Mouse (Mus musculus) Patski (cell line): Measurements from ENCODE around the gene Pml. TPM values are rescaled to one million over a fixed set of nuclear protein-coding genes. Genes with fewer than 3 reads are reported as not detected.

Experiments
- ATAC-seq: fragments of 100-300 bp; one replicate; pipeline ENCODE4 v1.8.0; 2021
- CTCF ChIA-PET: fragments of 350-600 bp; sonication (Branson Sonifier 250); formaldehyde crosslinking; loops from one replicate; lab custom pipeline; 2022; ENCODE audit warnings: inconsistent platforms; lab: Charles Lee
- POLR2A ChIA-PET: fragments of 350-600 bp; sonication (Branson Sonifier 250); formaldehyde crosslinking; loops from one replicate; lab custom pipeline; 2022; ENCODE audit warnings: antibody characterized with exemption, inconsistent platforms; lab: Charles Lee
- DNase-seq: peaks from one replicate; pipeline ENCODE4 v3.0.0-alpha.2; 2011; ENCODE audit warnings: low read depth, low spot score
- H3K27me3 ChIP-seq: fragments of 371-371 bp; one replicate; pipeline ENCODE4 v1.5.1; 2021
- CTCF ChIP-seq: fragments of 100-300 bp; IDR thresholded peaks from one replicate; pipeline ENCODE4 v1.5.1; 2021
- in situ Hi-C: fragments of 300-500 bp; cut with MboI; formaldehyde crosslinking; loops from 3 replicates; pipeline ENCODE4 v1.11.1; 2018; ENCODE audit warnings: low pct_unique_long_range_greater_than_20kb, mixed read lengths
- polyA plus RNA-seq: library from polyadenylated mRNA; unstranded; gene quantifications from one replicate; pipeline ENCODE4 v1.2.3, GENCODE M21; 2021

The Pml gene
- polyA plus RNA-seq, 1 experiment from 2014 or later = 37.8 TPM

DNA sequence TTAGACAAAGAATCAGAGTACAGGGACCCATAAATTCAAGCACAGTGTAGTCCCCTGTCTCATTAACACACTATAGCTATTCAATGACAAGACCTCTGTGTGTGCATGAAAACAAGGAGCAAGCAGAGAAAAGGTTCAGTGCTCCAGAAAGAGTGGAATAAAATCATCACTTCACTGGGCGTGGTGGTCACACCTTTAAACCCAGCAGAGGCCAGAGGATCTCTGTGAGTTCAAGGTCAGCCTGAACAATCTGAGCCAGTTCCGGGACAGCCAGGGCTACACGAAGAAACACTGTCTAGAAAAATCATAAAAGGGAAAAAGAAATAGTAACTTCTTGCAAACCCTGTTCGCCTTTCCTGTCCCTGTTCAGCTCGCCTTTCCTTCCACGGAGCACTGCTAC, 5.9 kb downstream of the Pml start:
- H3K27me3 ChIP-seq = no peaks in the 10 kb centered on the region
- in situ Hi-C loops = no loop called here
- ChIA-PET CTCF (interaction anchor here (1.1 to 1.4 kb wide), 4 partner anchors 9 to 205 kb away, joined by 3 to 5 read pairs (median 4); partner anchors contain the start of gene Stoml1), POLR2A (interaction anchor here (1.2 kb wide), 1 partner anchor 48 kb away, joined by 3 read pairs; no protein-coding TSS in a partner anchor)
- ATAC-seq (no peak), DNase-seq (no peak)
- no peak for TF ChIP-seq CTCF

DNA sequence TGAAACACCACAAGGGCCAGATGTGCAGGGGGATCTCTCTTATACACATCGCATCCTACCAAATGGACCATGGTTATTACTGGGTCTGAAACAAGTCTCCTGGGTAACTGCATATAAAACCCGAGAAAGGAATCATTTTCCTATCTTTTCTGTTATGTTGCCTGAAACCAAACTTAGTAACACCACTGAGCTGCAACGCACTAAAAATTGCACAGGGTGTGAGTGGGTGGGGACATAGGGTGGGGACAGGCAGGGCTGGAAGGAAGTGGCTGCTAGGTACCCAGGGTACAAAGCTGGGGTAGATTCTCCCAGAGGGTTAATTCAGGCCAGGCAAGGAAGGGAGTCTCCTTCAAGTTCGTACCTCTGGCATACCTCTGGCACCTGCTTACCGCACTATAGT, 6.9 kb downstream of the Pml start:
- ATAC-seq = no peak
- in situ Hi-C loops = no loop called here
- no peak for TF ChIP-seq CTCF

DNA sequence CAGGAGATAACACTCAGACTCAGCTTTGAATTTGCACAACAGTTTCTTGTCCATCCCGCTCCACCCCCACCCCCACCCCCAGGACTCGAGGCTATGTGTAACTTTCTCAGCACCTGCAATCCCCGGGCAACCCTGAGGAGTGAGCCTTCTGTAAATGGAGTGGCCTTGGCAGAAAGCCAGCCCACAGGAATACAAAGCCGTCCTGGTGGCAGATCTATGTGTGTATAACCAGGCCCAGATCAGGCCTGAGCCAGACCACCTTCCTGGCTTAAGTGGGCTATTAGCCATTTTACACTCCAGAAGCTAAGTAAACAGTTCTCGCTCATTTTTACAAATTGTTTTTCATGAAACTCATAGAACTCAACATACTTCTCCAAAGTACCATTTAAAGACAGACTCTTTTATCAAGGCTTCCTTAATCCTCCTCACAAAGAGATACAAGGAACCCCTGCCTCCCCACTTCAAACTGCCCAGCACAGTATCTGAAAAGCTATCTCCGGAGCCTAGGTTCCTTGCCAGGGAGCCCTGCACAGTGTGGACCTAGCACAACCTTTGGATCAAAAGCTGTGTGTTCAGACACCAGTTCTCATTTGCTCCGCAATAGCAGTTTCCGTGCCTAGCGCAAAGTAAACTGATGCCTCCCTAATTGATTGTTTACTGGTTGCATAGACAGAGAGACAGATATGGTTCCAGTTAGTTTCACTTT, 7.7 kb downstream of the Pml start:
- H3K27me3 ChIP-seq = no peaks in the 10 kb centered on the region
- ATAC-seq = no peak
- ChIA-PET POLR2A (no interaction called here), CTCF (interaction anchor here (0.7 to 1.5 kb wide), 7 partner anchors 10 to 41 kb away, joined by 3 to 6 read pairs (median 3); partner anchors contain the start of gene Stoml1)
- TF ChIP-seq CTCF = no peak
- no peak for DNase-seq
- in situ Hi-C loops = no loop called here

More for the DNA sequence above, 6.9 kb downstream of the Pml start:
- no peaks in the 10 kb centered on the region for H3K27me3 ChIP-seq
- ChIA-PET POLR2A (interaction anchor here (1.2 kb wide), 1 partner anchor 49 kb away, joined by 3 read pairs; no protein-coding TSS in a partner anchor), CTCF (interaction anchor here (0.7 to 1.5 kb wide), 5 partner anchors 10 to 38 kb away, joined by 3 to 6 read pairs (median 3); partner anchors contain the start of gene Stoml1)
- no peak for DNase-seq

DNA sequence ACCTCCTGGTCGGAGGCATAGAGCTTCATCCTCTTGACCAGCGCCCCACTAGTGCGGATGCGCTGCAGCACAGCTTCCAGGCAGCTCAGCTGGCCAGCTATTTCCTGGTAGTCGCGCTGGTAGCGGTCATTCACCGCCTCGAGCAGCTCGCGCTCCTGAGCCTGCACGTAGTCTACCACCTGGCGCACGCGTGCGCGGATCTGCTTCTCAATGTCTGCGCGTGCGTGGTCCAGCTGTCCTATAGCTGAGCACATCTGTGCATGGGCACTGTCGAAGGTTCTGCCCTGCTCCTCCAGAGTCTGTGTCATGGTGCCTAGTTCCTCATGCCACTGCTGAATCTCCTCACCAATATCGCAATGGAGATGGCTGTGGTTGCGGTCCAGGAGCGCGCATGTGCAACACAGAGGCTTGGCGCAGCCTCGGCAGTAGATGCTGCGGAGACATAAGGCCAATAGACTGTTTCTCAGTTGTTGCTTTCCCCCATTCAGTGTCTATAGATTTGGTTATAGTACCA, 15.0 kb downstream of the Pml start:
- in situ Hi-C loops = no loop called here
- ChIA-PET CTCF (interaction anchor here (0.8 to 1.8 kb wide), 3 partner anchors 9 to 15 kb away, joined by 3 to 6 read pairs (median 4); partner anchors contain the start of gene Pml), POLR2A (no interaction called here)
- TF ChIP-seq CTCF = no peak
- ATAC-seq (no peak), DNase-seq (no peak)
- no peaks in the 10 kb centered on the region for H3K27me3 ChIP-seq

DNA sequence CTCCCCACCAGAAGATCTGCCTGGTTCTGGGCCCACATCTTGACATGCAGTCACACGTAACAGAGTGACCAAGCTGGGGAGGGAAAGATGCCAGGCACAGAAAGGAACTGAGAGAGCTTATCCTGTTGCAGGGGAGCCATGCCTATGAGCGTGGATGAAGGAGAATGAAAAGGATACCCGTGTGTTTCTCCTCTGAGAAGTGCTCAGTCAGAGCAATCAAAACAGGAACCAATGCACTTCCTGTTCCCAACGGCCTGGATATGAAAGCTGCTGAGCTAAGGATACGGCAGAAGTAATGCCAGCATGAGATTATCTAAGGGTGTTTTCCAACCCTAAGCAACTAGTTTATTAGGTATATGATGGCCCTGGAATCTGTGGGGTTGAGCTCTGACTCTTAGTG, 17.2 kb downstream of the Pml start:
- ATAC-seq (no peak), DNase-seq (no peak)
- POLR2A ChIA-PET = no interaction called here
- no peaks in the 10 kb centered on the region for H3K27me3 ChIP-seq
- in situ Hi-C loops = no loop called here
- TF ChIP-seq CTCF = no peak
- CTCF ChIA-PET = interaction anchor here (1.5 to 2.3 kb wide), 3 partner anchors 11 to 21 kb away, joined by 3 to 7 read pairs (median 5); partner anchors contain the start of gene Stoml1

DNA sequence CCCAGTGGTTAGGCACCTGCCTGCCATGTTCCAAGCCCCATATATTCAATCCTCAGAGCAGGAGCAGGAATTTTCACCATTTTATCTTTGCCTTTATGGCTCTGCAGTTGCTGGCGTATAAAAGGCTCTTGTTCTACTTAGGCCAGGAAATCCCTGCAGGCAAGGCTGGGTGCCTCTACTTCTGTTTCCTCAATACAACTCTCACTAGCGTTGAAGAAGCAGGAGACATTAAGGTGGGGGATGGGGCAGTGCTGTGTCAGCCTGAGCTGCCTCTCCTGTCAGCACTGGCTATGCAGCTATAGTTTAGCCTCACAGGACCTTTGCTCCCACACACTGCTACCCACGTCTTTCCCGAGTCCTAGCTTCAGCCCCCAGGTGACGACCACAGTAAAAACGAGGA, 17.8 kb downstream of the Pml start:
- CTCF ChIA-PET = interaction anchor here (1.5 to 2.3 kb wide), 4 partner anchors 10 to 17 kb away, joined by 3 to 7 read pairs (median 6); no protein-coding TSS in a partner anchor
- in situ Hi-C loops = no loop called here
- ATAC-seq (no peak), DNase-seq (no peak)
- POLR2A ChIA-PET = no interaction called here
- no peaks in the 10 kb centered on the region for H3K27me3 ChIP-seq
- no peak for TF ChIP-seq CTCF

DNA sequence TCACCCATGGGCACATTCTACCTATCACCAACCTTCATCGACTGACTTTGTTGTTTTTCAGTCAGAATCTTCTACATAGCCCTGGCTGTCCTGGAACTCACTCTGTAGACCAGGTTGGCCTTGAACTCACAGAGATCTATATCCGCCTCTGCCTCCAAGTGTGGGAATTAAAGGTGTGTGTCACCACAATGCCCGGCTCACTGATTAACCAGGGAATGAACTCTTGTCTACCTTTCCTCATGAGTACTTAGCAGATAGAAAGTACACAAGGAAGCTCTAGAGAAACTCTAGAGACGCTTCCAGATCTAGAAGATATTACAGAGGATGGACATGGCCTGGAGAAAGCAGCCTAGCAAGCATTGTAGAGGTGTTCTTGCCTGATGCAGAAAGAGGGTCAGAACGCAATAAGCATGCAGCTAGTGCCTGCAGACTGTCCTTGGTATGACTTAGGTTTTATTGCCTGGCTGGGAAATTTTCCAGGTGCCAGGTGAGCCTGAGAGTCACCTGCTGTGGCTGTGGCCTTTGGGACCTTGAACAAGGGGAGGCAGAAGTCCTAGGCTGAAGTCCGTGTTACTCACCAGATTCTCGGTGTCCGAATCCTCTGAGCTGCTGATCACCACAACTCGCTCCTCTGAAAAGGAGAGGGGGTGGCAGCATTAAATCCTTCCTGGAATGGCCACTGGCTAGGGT, 20.7 kb downstream of the Pml start:
- no peak for TF ChIP-seq CTCF
- H3K27me3 ChIP-seq = no peaks in the 10 kb centered on the region
- CTCF ChIA-PET = interaction anchor here (0.7 kb wide), 1 partner anchor 12 kb away, joined by 3 read pairs; no protein-coding TSS in a partner anchor
- POLR2A ChIA-PET = interaction anchor here (0.6 kb wide), 1 partner anchor 245 kb away, joined by 3 read pairs; no protein-coding TSS in a partner anchor
- in situ Hi-C loops = loop anchor here (10.0 kb wide), 1 partner anchor 146 kb away; the partner anchor contains the start of gene Tbc1d21
- DNase-seq (no peak), ATAC-seq (no peak)

DNA sequence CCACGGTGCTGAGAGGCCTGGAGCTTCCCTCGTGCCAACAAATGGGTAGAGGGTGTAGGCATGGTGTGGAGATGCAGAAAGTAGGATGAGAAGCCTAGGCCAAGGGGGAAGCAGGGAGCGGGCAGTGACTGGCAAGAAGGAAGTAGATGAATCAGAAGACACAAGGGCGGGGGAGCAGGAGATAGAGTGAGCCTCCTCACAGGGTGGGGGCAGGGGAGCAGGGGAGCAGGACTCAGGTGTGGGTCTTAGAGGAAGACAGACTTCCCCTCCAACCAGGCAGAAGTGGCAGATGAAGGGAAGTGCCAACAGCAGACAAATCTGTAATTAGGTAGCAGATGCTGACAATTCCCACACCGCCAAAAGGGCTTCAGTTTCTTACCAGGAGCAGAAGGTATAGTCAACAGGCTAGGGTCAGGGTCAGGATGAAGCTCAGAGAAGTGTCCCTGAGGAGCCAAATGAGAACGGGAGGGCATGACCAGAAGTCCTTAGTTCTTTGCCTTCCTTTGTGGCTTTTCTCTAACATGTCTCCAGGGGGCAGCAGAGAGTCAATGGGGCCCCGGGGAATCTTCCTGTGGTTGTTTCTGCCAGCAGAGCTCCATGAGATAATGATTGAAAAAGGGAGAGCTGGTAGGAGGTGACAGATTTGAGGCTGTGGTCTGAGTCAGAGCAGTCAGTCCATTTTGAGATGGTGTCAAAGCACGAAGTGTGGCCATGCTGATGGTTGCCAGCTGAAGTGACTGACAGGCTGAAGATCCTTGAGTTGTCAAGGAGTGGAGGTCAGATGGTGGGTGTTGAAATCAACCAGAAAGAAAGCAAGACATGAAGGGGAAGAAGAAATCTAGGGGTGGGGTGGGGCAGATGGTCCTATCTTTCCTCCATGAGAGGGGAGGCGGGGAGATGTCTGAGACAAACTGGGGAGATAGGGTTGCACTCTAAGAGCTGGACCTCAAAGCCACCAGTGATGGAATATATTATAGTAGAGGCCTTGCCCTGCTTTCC, 23.4 kb downstream of the Pml start:
- ChIA-PET POLR2A (no interaction called here), CTCF (interaction anchor here (0.6 to 5.5 kb wide), 14 partner anchors 8 to 288 kb away, joined by 3 to 37 read pairs (median 4); partner anchors contain the start of gene Stoml1)
- peak; percentile 85 for TF ChIP-seq CTCF
- in situ Hi-C loops = loop anchor here (10.0 kb wide), 1 partner anchor 149 kb away; the partner anchor contains the start of gene Tbc1d21
- ATAC-seq (no peak), DNase-seq (no peak)
- H3K27me3 ChIP-seq = no peaks in the 10 kb centered on the region

DNA sequence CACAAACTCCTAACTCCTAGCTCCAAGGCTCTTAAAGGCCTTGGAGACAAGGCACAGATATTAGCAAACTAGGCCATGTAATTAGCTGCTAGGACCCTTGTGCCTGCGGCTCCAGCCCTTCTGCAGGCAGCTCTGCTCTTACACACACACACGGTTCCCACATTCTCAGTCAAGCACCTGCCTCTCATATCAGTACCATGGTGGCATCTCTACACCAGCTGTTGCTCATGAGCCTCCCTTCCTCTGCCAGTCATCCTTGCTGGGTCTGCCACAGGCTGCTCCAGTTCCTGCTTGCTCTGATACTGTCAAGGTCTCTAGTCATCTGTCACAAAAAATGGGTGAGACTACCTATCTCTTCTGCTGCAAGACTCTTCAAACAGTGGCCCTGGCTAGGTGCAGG, 25.2 kb downstream of the Pml start:
- no peaks in the 10 kb centered on the region for H3K27me3 ChIP-seq
- in situ Hi-C loops = loop anchor here (10.0 kb wide), 1 partner anchor 150 kb away; the partner anchor contains the start of gene Tbc1d21
- DNase-seq (no peak), ATAC-seq (no peak)
- no peak for TF ChIP-seq CTCF
- POLR2A ChIA-PET = no interaction called here
- CTCF ChIA-PET = interaction anchor here (0.9 to 5.5 kb wide), 4 partner anchors 9 to 57 kb away, joined by 3 to 37 read pairs (median 14); no protein-coding TSS in a partner anchor
